Mouse (Mus musculus) small intestine, adult 2 months (tissue): ENCODE measurements around the gene Nr4a1. TPM values are rescaled to one million over a fixed set of nuclear protein-coding genes. Genes with fewer than 3 reads are reported as not detected.
A peak's percentile ranks its signal among the peaks of the same experiment; 100 is the strongest.

ENCODE experiments used
- H3K27ac ChIP-seq: fragments of 200-500 bp; 2 replicates; pipeline ENCODE4 v1.5.1; 2012; ENCODE audit warnings: low read depth, low read length, control low read depth, inconsistent platforms; ENCODE audit not compliant: insufficient read depth
- H3K27me3 ChIP-seq: fragments of 200-500 bp; 2 replicates; pipeline ENCODE4 v1.6.1; 2012; ENCODE audit warnings: mild to moderate bottlenecking, moderate library complexity, low read length, inconsistent platforms; ENCODE audit not compliant: control insufficient read depth, insufficient read depth
- H3K36me3 ChIP-seq: fragments of 200-500 bp; 2 replicates; pipeline ENCODE4 v1.6.1; 2012; ENCODE audit warnings: mild to moderate bottlenecking, low read length, control low read depth, inconsistent platforms; ENCODE audit not compliant: control insufficient read depth, insufficient read depth
- H3K4me1 ChIP-seq: fragments of 200-500 bp; 2 replicates; pipeline ENCODE4 v1.6.1; 2012; ENCODE audit warnings: low read length, inconsistent platforms, mixed read lengths; ENCODE audit not compliant: control insufficient read depth, insufficient read depth, insufficient read length
- H3K4me3 ChIP-seq: fragments of 200-500 bp; 2 replicates; pipeline ENCODE4 v1.5.1; 2012; ENCODE audit warnings: low read depth, mild to moderate bottlenecking, control low read depth, inconsistent platforms, low read length, moderate library complexity
- CTCF ChIP-seq: fragments of 200-500 bp; IDR thresholded peaks from 2 replicates; pipeline ENCODE4 v1.5.1; 2012; ENCODE audit warnings: low read depth, mild to moderate bottlenecking, control low read depth, inconsistent platforms, low read length, moderate library complexity, mixed read lengths; ENCODE audit not compliant: insufficient replicate concordance, insufficient read length; ENCODE audit errors: extremely low read depth
- POLR2A ChIP-seq: fragments of 200-500 bp; IDR thresholded peaks from 2 replicates; pipeline ENCODE4 v1.6.1; 2012; ENCODE audit warnings: low read depth, mild to moderate bottlenecking, control low read depth, inconsistent platforms, low read length, moderate library complexity
- WGBS: fragments of 180-500 bp; shearing (Covaris S2); methylation state at CpG from one replicate; pipeline ENCODE4 v1.1.7; 2018; 5-methylcytosine and 5-hydroxymethylcytosine counted together
- polyA plus RNA-seq: library from polyadenylated mRNA; depleted of rRNA; stranded (reverse); fragments of >200 nt; gene quantifications from 2 replicates; pipeline ENCODE4 v1.2.3, GENCODE M21; 2012; rRNA removed

The Nr4a1 gene
- polyA plus RNA-seq, 1 experiment: 9.7 TPM

DNA sequence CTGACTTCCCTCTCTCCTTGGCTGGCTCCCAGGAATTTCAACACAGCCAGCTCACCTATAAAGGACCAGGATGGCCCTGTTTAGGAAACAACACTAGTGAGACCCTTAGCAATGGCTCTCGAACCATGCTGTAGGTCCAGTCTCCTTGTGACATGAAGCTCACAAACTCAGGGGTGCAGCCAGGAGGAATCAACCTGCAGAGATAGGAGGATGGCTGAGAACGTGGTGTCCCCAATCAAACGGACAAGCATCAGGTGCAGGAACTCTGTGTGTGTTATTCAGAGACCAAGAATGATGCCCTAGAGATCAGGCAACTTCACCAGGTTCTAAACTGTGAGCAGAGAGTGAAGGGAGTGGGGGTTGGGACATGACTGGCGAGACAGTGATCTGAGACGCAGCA, 68.0 kb downstream of the Nr4a1 start:
- Histone ChIP-seq H3K4me3 (no peak overlapping the region), H3K27ac (no peak overlapping the region), H3K27me3 (no peaks in the 10 kb centered on the region), H3K4me1 (peaks cover 6% of the 10 kb centered on the region; the same call in 1 of the 2 replicates), H3K36me3 (no peaks in the 10 kb centered on the region)
- TF ChIP-seq CTCF (no peak), POLR2A (no peak)
- 92% methylated on average over 5 of the region's 5 CpGs for WGBS

DNA sequence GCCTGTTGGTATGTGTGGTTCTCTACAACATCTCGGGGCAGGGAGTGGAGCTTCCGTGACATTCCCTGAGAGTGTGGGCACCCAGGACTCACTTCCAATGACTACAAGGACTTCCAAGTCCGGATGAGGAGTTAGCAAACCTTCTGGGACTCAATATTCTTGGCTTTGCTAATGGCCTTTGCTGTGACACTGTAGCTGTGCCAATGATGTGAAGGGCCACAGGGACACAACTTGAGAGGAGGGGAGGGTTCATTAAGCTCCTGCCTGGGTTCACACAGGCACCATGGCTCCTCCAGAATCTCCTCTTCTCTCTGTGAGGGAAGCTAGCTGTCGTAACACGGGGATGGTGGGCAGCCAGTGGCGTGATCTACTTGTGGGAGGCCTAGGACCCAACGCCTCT, 68.6 kb downstream of the Nr4a1 start:
- WGBS: 97% methylated on average over 7 of the region's 7 CpGs
- peaks cover 9% of the 10 kb centered on the region; the same call in 1 of the 2 replicates for H3K4me1 ChIP-seq
- no peaks in the 10 kb centered on the region for H3K27me3 ChIP-seq
- TF ChIP-seq CTCF (no peak), POLR2A (no peak)
- H3K27ac ChIP-seq: no peak overlapping the region
- no peaks in the 10 kb centered on the region for H3K36me3 ChIP-seq
- no peak overlapping the region for H3K4me3 ChIP-seq

DNA sequence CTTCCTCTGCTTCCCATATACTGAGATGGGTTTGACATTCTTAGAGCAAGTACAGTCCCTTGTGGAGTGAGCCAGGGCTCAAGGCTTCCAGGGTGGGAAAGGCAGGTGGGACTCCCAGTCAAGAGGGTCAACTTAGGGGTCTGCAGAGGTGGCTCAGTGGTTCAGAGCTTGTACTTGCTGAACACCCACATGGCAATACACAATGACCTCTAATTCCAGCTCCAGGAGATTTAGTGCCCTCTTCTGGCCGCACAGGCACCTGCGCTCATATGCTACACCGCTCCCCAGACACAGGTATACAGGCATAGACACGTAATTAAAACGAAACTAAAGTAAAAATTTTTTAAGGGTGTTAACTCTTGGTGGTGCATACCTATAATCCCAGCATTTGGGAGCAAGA, 69.4 kb downstream of the Nr4a1 start:
- WGBS: 88% methylated on average over 5 of the region's 5 CpGs
- no peaks in the 10 kb centered on the region for H3K27me3 ChIP-seq
- no peak overlapping the region for H3K27ac ChIP-seq
- H3K4me1 ChIP-seq: peaks cover 9% of the 10 kb centered on the region; the same call in 1 of the 2 replicates
- H3K36me3 ChIP-seq: no peaks in the 10 kb centered on the region
- TF ChIP-seq POLR2A: no peak
- peak; percentile 14; the same call in 1 of the 2 replicates for TF ChIP-seq CTCF
- H3K4me3 ChIP-seq: no peak overlapping the region

Other genes starting within 250 kb of the Nr4a1 start
- 0.18 TPM in 1 of 2 replicates, not detected in the other for gene Gm47841, start 206.9 kb upstream of the Nr4a1 start, polyA plus RNA-seq
- gene Fignl2, start 175.7 kb upstream of the Nr4a1 start, polyA plus RNA-seq: 2.9 and 7.8 TPM in 2 replicates
- gene Ankrd33, start 138.5 kb upstream of the Nr4a1 start, polyA plus RNA-seq: not detected in 2 replicates
- gene Acvrl1, start 125.7 kb upstream of the Nr4a1 start, polyA plus RNA-seq: 19.6 and 35.5 TPM in 2 replicates
- gene Acvr1b, start 80.2 kb upstream of the Nr4a1 start, polyA plus RNA-seq: 21.5 and 46.0 TPM in 2 replicates
- 7.3 and 8.5 TPM in 2 replicates for gene Grasp, start 30.1 kb upstream of the Nr4a1 start, polyA plus RNA-seq
- gene Atg101, start 30.0 kb downstream of the Nr4a1 start, polyA plus RNA-seq: 13.7 and 38.4 TPM in 2 replicates
- gene 6030408B16Rik, start 38.9 kb downstream of the Nr4a1 start, polyA plus RNA-seq: 0.14 and 0.24 TPM in 2 replicates
- gene Krt80, start 115.9 kb downstream of the Nr4a1 start, polyA plus RNA-seq: 0.61 and 2.5 TPM in 2 replicates
- 35.1 and 43.1 TPM in 2 replicates for gene Krt7, start 156.8 kb downstream of the Nr4a1 start, polyA plus RNA-seq
- 0.29 and 0.30 TPM in 2 replicates for gene Krt87, start 184.5 kb downstream of the Nr4a1 start, polyA plus RNA-seq
- gene Krt88, start 193.5 kb downstream of the Nr4a1 start, polyA plus RNA-seq: not detected in 2 replicates
- not detected in 2 replicates for gene Krt81, start 209.5 kb downstream of the Nr4a1 start, polyA plus RNA-seq
- gene Krt86, start 219.2 kb downstream of the Nr4a1 start, polyA plus RNA-seq: not detected in 2 replicates
- 0.08 and 0.48 TPM in 2 replicates for gene Krt83, start 237.2 kb downstream of the Nr4a1 start, polyA plus RNA-seq